Mouse (Mus musculus): ENCODE measurements around the gene Wfdc21. TPM values are rescaled to one million over a fixed set of nuclear protein-coding genes. Genes with fewer than 3 reads are reported as not detected.

Gene Wfdc21
- polyA plus RNA-seq, 1 experiment from 2014 or later: not detected

Other genes with a start within 250 kb of the Wfdc21 start
- not detected in 2 replicates for gene Heatr9, start 224.8 kb upstream of the Wfdc21 start, polyA plus RNA-seq (2015; fragmentation: Nextera tagmentation; extraction: Ambion mirVana)
- gene Ccl5, start 216.4 kb upstream of the Wfdc21 start, polyA plus RNA-seq (2015; fragmentation: Nextera tagmentation; extraction: Ambion mirVana): not detected in 2 replicates
- gene Ccl9, start 168.3 kb upstream of the Wfdc21 start, polyA plus RNA-seq (2015; fragmentation: Nextera tagmentation; extraction: Ambion mirVana): 1.1 and 1.5 TPM in 2 replicates
- gene Ccl6, start 153.9 kb upstream of the Wfdc21 start, polyA plus RNA-seq (2015; fragmentation: Nextera tagmentation; extraction: Ambion mirVana): 0.88 and 2.0 TPM in 2 replicates
- gene Rpl9-ps1, start 101.3 kb upstream of the Wfdc21 start, polyA plus RNA-seq (2015; fragmentation: Nextera tagmentation; extraction: Ambion mirVana): not detected in 2 replicates
- gene Ccl3, start 97.6 kb upstream of the Wfdc21 start, polyA plus RNA-seq (2015; fragmentation: Nextera tagmentation; extraction: Ambion mirVana): 0.75 and 1.5 TPM in 2 replicates
- 0.30 and 0.57 TPM in 2 replicates for gene Ccl4, start 84.4 kb upstream of the Wfdc21 start, polyA plus RNA-seq (2015; fragmentation: Nextera tagmentation; extraction: Ambion mirVana)
- gene Wfdc17, start 42.9 kb upstream of the Wfdc21 start, polyA plus RNA-seq (2015; fragmentation: Nextera tagmentation; extraction: Ambion mirVana): not detected in 2 replicates
- not detected in 2 replicates for gene Wfdc18, start 37.9 kb upstream of the Wfdc21 start, polyA plus RNA-seq (2015; fragmentation: Nextera tagmentation; extraction: Ambion mirVana)
- gene Heatr6, start 6.8 kb downstream of the Wfdc21 start, polyA plus RNA-seq (2015; fragmentation: Nextera tagmentation; extraction: Ambion mirVana): 32.2 and 37.6 TPM in 2 replicates
- gene Hnf1b, start 103.1 kb downstream of the Wfdc21 start, polyA plus RNA-seq (2015; fragmentation: Nextera tagmentation; extraction: Ambion mirVana): 0.13 TPM in 1 of 2 replicates, not detected in the other
- 20.3 and 21.4 TPM in 2 replicates for gene Ddx52, start 195.1 kb downstream of the Wfdc21 start, polyA plus RNA-seq (2015; fragmentation: Nextera tagmentation; extraction: Ambion mirVana)
- gene Synrg, start 217.5 kb downstream of the Wfdc21 start, polyA plus RNA-seq (2015; fragmentation: Nextera tagmentation; extraction: Ambion mirVana): 26.4 and 31.4 TPM in 2 replicates

All from midbrain, embryonic 16.5 days (tissue).